8 mouse cellular contexts compared by ENCODE assay signal in the genomic region with DNA sequence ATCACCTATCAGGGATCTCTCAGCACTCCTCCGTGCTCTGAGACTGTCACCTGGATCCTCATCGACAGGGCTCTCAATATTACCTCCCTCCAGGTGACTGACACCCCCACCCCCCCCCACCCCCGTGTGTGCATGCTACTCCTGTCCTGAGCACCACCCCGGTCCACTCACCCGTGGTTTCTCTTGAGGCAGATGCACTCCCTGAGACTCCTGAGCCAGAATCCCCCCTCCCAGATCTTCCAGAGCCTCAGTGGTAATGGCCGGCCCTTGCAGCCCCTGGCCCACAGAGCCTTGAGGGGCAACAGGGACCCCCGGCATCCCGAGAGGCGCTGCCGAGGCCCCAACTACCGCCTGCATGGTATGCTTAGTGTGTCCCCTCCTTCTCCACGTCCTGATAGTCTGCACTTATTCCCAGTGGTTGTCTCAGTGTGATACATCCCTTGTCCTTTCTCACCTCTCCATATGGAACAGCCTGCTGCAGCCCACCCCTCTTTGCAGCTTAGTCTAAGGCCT. TPM values are rescaled to one million over a fixed set of nuclear protein-coding genes. Genes with fewer than 3 reads are reported as not detected.
DNase-seq lines count a peak whose midpoint lies in the region; ATAC-seq lines count a peak whose summit lies in the region.

No protein-coding gene starts in this region.

- ATAC-seq in kidney, embryonic 14.5 days (ENCODE audit: low FRiP score, low TSS enrichment), result no peak
- no peak for ATAC-seq in hindbrain, embryonic 12.5 days (ENCODE audit: low FRiP score)
- no peak for ATAC-seq in midbrain, embryonic 14.5 days (ENCODE audit: low FRiP score, low TSS enrichment)

- WGBS in kidney, embryonic 14.5 days, result 49% methylated on average over 12 of the region's 12 CpGs
- 46% methylated on average over 12 of the region's 12 CpGs for WGBS in embryonic facial prominence, embryonic 10.5 days
- 43% methylated on average over 12 of the region's 12 CpGs for WGBS in hindbrain, embryonic 12.5 days
- WGBS in midbrain, embryonic 14.5 days, result 34% methylated on average over 12 of the region's 12 CpGs

- H3K4me2 ChIP-seq in kidney, embryonic 14.5 days (replicated peaks; ENCODE audit: low read depth, low read length), result peak overlapping the region; percentile 84
- H3K4me2 ChIP-seq in hindbrain, embryonic 12.5 days (replicated peaks), result peak overlapping the region; percentile 94
- H3K4me2 ChIP-seq in midbrain, embryonic 14.5 days (ENCODE audit: low read length), result peak overlapping the region; percentile 96

- peak overlapping the region; percentile 64 for H3K4me3 ChIP-seq in kidney, embryonic 14.5 days (ENCODE audit: low read length)
- peak overlapping the region; percentile 76 for H3K4me3 ChIP-seq in embryonic facial prominence, embryonic 10.5 days
- H3K4me3 ChIP-seq in hindbrain, embryonic 12.5 days, result peak overlapping the region; percentile 55
- peak overlapping the region; percentile 51 for H3K4me3 ChIP-seq in midbrain, embryonic 14.5 days (replicated peaks; ENCODE audit: low read depth, low read length)

- no peaks in the 10 kb centered on the region for H3K36me3 ChIP-seq in kidney, embryonic 14.5 days (ENCODE audit: control insufficient read depth, insufficient read depth, low read length)
- H3K36me3 ChIP-seq in embryonic facial prominence, embryonic 10.5 days (replicated peaks), result no peaks in the 10 kb centered on the region
- H3K36me3 ChIP-seq in hindbrain, embryonic 12.5 days, result no peaks in the 10 kb centered on the region
- H3K36me3 ChIP-seq in midbrain, embryonic 14.5 days (ENCODE audit: control insufficient read depth, insufficient read depth, low read length), result no peaks in the 10 kb centered on the region

- H3K9ac ChIP-seq in kidney, embryonic 14.5 days (ENCODE audit: low read depth, low read length), result peak overlapping the region; percentile 54
- H3K9ac ChIP-seq in hindbrain, embryonic 12.5 days, result peak overlapping the region; percentile 66
- H3K9ac ChIP-seq in midbrain, embryonic 14.5 days (replicated peaks; ENCODE audit: low read length), result peak overlapping the region; percentile 56

- no peak for DNase-seq in kidney, adult 18-20 months
- no peak for DNase-seq in embryonic facial prominence, embryonic 10.5 days (ENCODE audit: low spot score)
- DNase-seq in midbrain, embryonic 14.5 days, result no peak
- DNase-seq in spleen, postnatal 10 days (ENCODE audit: low spot score in 2 of 2), result no peak
- no peak for DNase-seq in retina, embryonic 14.5 days (ENCODE audit: low spot score)
- DNase-seq in right cerebral cortex, adult 18-20 months, result no peak

- H3K9me3 ChIP-seq in kidney, embryonic 14.5 days (ENCODE audit: control insufficient read depth, low read length), result no peaks in the 10 kb centered on the region
- no peaks in the 10 kb centered on the region for H3K9me3 ChIP-seq in embryonic facial prominence, embryonic 10.5 days
- no peaks in the 10 kb centered on the region for H3K9me3 ChIP-seq in hindbrain, embryonic 12.5 days (replicated peaks)
- H3K9me3 ChIP-seq in midbrain, embryonic 14.5 days (ENCODE audit: control insufficient read depth, low read length), result no peaks in the 10 kb centered on the region

- peaks cover 8% of the 10 kb centered on the region for H3K27me3 ChIP-seq in kidney, embryonic 14.5 days (ENCODE audit: control insufficient read depth, insufficient read depth, low read length)
- H3K27me3 ChIP-seq in embryonic facial prominence, embryonic 10.5 days (replicated peaks; ENCODE audit: low read depth, poor library complexity, severe bottlenecking), result peaks cover 38% of the 10 kb centered on the region
- H3K27me3 ChIP-seq in hindbrain, embryonic 12.5 days, result peaks cover 21% of the 10 kb centered on the region
- H3K27me3 ChIP-seq in midbrain, embryonic 14.5 days (ENCODE audit: control insufficient read depth, insufficient read depth, low read length), result peaks cover 2% of the 10 kb centered on the region

- peaks cover 45% of the 10 kb centered on the region for H3K4me1 ChIP-seq in kidney, embryonic 14.5 days (ENCODE audit: control insufficient read depth, insufficient read depth, low read length)
- H3K4me1 ChIP-seq in embryonic facial prominence, embryonic 10.5 days, result peaks cover 80% of the 10 kb centered on the region
- H3K4me1 ChIP-seq in hindbrain, embryonic 12.5 days, result peaks cover 75% of the 10 kb centered on the region
- peaks cover 64% of the 10 kb centered on the region for H3K4me1 ChIP-seq in midbrain, embryonic 14.5 days (ENCODE audit: control insufficient read depth, insufficient read depth, low read length)

- H3K27ac ChIP-seq in kidney, embryonic 14.5 days (ENCODE audit: low read depth, low read length), result peak overlapping the region; percentile 69
- H3K27ac ChIP-seq in embryonic facial prominence, embryonic 10.5 days (replicated peaks), result peak overlapping the region; percentile 88
- peak overlapping the region; percentile 91 for H3K27ac ChIP-seq in hindbrain, embryonic 12.5 days
- H3K27ac ChIP-seq in midbrain, embryonic 14.5 days (replicated peaks; ENCODE audit: low read depth, low read length), result peak overlapping the region; percentile 93

RNA-seq across cellular contexts. Expression of a gene that starts 1.3 kb away (rescaled TPM):
- polyA plus RNA-seq in kidney, embryonic 14.5 days (2014; fragmentation: Nextera tagmentation; extraction: Ambion mirVana), result 6.6 and 7.7 TPM in 2 replicates
- polyA plus RNA-seq in embryonic facial prominence, embryonic 10.5 days (2016; fragmentation: Nextera tagmentation; extraction: Ambion mirVana), result 3.6 and 4.3 TPM in 2 replicates
- polyA plus RNA-seq in hindbrain, embryonic 12.5 days (2016; fragmentation: Nextera tagmentation; extraction: Ambion mirVana), result 4.2 and 5.3 TPM in 2 replicates
- 1.9 and 4.3 TPM in 2 replicates for polyA plus RNA-seq in midbrain, embryonic 14.5 days (2014; fragmentation: Nextera tagmentation; extraction: Ambion mirVana)

RNA-seq across cellular contexts. Expression of a gene that starts 3.9 kb away (rescaled TPM):
- polyA plus RNA-seq in kidney, embryonic 14.5 days (2014; fragmentation: Nextera tagmentation; extraction: Ambion mirVana), result 6.9 and 11.9 TPM in 2 replicates
- polyA plus RNA-seq in embryonic facial prominence, embryonic 10.5 days (2016; fragmentation: Nextera tagmentation; extraction: Ambion mirVana), result 8.5 and 9.1 TPM in 2 replicates
- polyA plus RNA-seq in hindbrain, embryonic 12.5 days (2016; fragmentation: Nextera tagmentation; extraction: Ambion mirVana), result 21.2 and 25.5 TPM in 2 replicates
- polyA plus RNA-seq in midbrain, embryonic 14.5 days (2014; fragmentation: Nextera tagmentation; extraction: Ambion mirVana), result 28.1 and 49.1 TPM in 2 replicates

RNA-seq across cellular contexts. Expression of a gene that starts 9.4 kb away (rescaled TPM):
- polyA plus RNA-seq in kidney, embryonic 14.5 days (2014; fragmentation: Nextera tagmentation; extraction: Ambion mirVana), result 0.17 and 0.28 TPM in 2 replicates
- polyA plus RNA-seq in embryonic facial prominence, embryonic 10.5 days (2016; fragmentation: Nextera tagmentation; extraction: Ambion mirVana), result 0.55 and 0.64 TPM in 2 replicates
- 1.1 and 2.2 TPM in 2 replicates for polyA plus RNA-seq in hindbrain, embryonic 12.5 days (2016; fragmentation: Nextera tagmentation; extraction: Ambion mirVana)
- polyA plus RNA-seq in midbrain, embryonic 14.5 days (2014; fragmentation: Nextera tagmentation; extraction: Ambion mirVana), result 0.21 TPM in 1 of 2 replicates, not detected in the other

RNA-seq across cellular contexts. Expression of a gene that starts 11.7 kb away (rescaled TPM):
- polyA plus RNA-seq in kidney, embryonic 14.5 days (2014; fragmentation: Nextera tagmentation; extraction: Ambion mirVana), result 1,328 and 1,679 TPM in 2 replicates
- polyA plus RNA-seq in embryonic facial prominence, embryonic 10.5 days (2016; fragmentation: Nextera tagmentation; extraction: Ambion mirVana), result 1,168 and 1,206 TPM in 2 replicates
- 607 and 682 TPM in 2 replicates for polyA plus RNA-seq in hindbrain, embryonic 12.5 days (2016; fragmentation: Nextera tagmentation; extraction: Ambion mirVana)
- 631 and 710 TPM in 2 replicates for polyA plus RNA-seq in midbrain, embryonic 14.5 days (2014; fragmentation: Nextera tagmentation; extraction: Ambion mirVana)

RNA-seq across cellular contexts. Expression of a gene that starts 14.2 kb away (rescaled TPM):
- polyA plus RNA-seq in kidney, embryonic 14.5 days (2014; fragmentation: Nextera tagmentation; extraction: Ambion mirVana), result 16.8 and 23.9 TPM in 2 replicates
- 41.5 and 42.1 TPM in 2 replicates for polyA plus RNA-seq in embryonic facial prominence, embryonic 10.5 days (2016; fragmentation: Nextera tagmentation; extraction: Ambion mirVana)
- 28.7 and 30.3 TPM in 2 replicates for polyA plus RNA-seq in hindbrain, embryonic 12.5 days (2016; fragmentation: Nextera tagmentation; extraction: Ambion mirVana)
- 17.2 and 19.2 TPM in 2 replicates for polyA plus RNA-seq in midbrain, embryonic 14.5 days (2014; fragmentation: Nextera tagmentation; extraction: Ambion mirVana)
